Mouse (Mus musculus): Measurements from ENCODE around the gene Mier2.

The Mier2 gene

DNA sequence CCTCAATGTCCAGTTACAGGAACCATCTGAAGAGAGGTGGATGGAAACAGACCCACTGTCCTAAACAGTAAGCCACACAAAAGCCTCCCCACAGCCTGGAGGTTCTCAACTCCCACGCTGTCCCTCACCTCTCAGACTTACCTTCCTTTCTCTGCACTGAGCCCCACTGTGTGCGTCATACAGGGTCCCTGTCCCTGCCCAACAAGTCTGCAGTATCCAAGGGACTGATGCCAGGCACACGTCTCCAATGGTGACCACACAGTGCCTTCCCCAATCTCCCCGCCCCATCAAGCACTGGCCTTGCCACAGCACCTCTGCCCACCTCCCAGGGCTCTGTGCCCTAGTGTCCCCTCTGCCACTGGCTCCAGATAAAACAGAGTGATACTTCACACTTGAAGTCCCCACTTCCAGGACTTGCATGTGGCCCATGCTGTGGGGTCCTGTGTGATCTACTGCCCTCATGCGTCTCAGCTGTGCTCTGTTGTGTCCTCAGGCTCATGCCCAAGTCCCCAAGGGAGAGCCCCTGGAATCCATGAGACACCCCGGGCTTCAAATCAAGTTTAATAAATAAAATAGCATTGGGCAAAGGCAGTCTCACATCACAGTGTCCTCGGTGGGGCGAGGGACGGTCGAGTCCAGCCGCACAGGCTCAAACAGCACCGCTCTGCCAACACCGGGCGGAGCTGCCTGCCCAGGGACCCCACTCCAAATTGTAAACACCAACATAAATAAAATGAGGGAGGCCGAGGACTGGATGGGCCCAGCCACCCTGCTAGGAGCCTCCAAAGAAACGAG lies 15.1 kb downstream of the Mier2 start:
- DNase-seq (ENCODE audit: low spot score), result no peak

DNA sequence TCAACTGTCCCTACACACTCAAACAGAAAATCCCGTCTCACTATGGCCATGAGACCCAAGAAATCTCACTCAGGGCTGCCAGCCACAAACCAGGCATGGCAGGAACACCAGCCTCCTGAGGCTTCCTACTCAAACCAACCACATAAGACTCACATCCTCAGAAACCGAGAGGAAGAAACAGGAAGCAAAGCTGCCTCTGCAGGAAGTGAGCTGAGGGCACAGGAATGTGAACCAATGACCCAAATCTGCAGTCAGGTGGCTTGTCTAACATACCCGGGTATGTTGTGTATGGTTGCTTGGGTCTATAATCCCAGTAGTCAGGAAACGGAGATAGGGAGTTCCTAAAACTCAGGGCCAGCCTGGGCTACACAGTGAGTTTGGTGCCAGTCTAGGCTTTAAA lies 16.1 kb downstream of the Mier2 start:
- no peak for DNase-seq (ENCODE audit: low spot score)

DNA sequence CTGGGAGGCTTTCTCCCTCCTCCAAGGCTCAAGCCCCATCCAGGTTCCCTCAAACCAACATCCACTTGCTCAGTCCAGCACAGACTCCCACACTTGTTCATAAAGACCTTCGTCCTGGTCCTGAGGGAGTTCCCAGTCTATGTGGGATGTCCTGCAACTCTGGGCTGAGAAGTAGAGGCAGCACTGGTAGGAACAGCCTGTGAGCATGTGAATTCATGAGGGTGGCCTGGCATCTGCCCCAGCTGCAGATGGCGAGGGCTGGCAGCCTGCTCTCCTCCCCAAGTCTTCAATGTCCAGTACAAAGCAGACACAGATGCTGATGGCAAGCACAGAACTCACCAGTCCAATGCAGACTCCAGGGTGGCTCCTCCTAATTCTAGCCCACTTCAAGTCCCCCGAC lies 16.7 kb downstream of the Mier2 start:
- DNase-seq (ENCODE audit: low spot score), result no peak

DNA sequence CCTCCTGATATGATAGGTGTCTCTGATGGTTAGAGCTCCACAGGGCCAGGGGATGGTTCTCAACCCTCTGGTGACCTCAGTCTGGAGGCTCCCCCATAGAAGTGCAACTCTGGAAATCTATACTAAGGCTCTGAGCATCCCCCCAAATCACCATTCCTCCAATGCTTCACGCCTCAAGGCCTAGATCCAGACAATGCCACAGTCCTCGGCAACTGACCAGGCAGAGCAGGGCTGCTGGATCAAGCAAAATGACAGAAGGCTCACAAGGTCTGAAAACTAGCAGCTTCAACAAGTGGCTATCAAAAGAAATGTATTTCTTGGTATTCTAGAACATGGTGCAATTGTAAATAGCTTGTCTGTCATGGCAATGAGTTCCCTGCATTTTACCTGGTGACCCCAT lies 17.2 kb downstream of the Mier2 start:
- DNase-seq (ENCODE audit: low spot score), result no peak

DNA sequence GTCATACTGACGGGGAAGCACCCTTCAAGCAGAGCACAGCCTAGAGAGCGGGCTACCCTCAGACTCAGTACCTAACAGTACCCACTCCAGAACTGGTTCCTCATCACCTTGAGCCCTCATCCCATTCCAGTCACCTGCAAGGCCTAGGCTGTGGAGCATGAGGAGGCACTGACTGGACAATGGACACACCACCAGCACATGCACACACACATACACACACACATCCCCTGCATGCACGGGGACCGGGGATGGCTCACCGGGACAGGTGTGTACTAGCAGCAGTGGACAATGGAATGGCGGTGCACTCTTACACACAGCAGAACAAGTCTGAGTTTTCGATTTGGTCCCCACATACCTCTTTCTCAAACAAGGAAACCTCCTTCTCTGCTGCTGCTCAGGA lies 17.7 kb downstream of the Mier2 start:
- DNase-seq (ENCODE audit: low spot score), result no peak

DNA sequence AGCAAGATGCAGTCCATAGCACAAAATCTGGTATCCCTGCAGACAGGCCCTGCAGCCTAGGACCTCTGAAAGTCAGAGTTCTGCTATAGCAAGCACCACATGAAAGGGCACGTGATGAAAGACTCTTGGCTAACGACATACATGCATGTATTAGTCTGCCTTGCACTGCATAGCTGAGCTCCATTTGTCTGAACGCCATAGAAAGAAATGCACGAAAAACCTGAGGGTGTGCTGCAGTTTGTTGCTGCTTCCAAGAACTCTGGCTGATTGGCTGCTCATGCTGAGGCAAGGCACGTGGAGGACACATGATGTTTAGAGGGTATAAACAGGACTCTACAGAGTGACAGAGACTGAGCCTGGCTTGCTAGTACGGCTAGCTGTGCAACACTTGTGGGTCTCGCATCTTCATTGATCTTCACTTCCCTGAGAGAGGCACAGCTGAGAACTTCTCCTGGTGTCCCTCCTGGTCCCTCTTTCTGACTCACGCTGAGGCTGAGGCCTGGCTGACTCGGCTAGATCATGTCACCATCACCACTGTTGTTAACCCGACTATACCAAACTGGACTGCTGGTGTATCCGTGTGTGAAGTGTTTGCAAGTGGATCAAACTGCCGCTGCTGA lies 18.4 kb downstream of the Mier2 start:
- no peak for DNase-seq (ENCODE audit: low spot score)

DNA sequence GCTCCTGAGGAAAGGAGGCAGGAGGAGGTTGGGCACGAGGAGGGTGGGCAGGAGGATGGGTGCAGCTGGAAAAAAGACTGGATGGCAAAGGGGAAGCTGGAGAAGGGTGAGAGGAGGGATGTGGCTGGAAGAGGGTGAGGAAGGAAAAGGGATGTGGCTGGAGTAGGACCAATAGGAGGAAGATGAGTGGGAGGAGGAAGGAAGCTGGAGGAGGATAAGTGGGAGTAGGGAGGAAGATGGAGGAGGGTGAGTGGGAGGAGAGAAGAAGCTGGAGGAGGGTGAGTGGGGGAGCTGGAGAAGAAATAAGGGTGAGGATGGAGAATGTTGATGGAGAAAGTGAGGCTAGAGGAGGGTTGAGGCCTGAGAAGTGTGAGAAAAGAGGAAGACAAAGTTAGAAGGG lies 19.6 kb downstream of the Mier2 start:
- DNase-seq (ENCODE audit: low spot score), result no peak

DNA sequence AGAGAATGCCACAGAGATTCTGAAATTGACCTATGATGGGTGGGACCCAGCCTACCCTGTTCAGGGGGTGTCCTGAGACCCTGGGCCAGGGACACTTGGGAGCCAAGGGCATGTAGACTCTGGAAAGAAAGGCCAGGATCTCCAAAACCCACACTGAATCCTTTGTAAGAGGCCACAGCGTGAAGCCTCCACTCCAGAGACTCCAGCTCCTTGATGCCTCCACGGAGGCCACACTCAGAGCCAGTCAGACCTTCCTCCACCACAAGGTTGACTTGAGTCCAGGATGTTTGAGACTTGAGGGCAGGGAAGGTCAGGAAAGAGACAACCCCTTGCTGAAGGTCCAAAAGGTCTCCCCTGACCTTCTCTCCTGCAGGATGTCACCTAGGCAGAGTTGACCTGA lies 20.6 kb downstream of the Mier2 start:
- DNase-seq (ENCODE audit: low spot score), result no peak

DNA sequence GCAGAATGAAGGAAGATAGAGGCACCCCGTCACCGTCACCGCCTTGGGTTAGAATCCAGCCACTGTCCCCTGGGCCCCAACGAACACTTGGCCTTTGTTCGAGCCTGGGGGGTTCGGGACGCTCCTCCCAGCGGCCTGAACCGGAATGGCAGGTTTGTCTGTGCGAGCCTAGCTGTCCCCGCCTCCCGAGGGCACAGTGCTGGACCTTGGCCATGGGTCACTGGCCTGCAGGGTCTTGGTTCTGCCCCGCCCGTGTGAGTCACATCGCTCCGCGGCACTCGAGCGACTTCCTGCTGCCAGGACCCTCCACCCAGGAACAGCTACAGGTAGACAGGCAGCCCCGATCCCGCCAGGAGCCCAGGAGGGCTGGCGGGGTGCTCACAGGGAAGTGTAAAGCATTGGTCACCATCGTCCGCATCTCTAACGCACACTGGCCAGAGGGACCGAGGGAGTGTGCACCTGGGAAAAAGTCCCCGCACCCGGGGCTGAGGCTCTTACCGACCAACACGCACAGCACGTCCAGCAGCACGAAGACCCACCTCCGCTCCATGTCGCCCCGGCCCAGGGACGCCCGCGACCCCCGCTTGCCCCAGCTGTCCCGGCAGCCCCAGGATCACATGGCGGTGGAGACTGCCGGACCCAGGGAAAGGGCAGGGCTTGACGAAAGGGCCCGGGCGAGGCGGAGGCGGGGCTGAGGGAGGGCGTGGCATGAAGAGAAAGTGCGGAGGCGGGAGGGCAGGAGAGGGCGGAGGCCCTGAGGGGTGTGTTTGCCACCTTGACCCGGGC lies 21.7 kb downstream of the Mier2 start, which contains the start of gene Plpp2:
Gene Plpp2, minus strand, starts transcription at position 671 of the 786 bp plus-strand sequence.
- DNase-seq (ENCODE audit: low spot score), result peak; percentile 58

DNA sequence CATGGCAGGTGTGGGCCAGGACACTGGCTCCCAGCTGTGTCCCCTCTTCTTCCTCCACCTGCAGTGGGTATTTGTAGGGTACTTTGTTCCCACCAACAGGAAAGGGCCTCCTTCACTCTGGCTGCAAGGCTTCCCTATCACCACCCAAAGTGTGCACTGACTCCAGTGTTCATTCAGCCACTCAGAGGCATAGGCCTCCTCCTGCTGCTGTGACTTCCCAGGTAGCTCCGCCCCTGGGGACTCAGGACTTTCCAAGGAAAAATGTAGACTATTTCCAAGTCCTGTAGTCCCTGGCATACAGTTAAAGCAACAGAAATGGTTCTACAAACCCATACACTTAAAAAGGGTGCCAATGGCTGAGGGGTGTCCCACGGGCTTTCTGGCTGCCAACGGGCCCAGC lies 22.3 kb downstream of the Mier2 start:
- peak; percentile 7 for DNase-seq (ENCODE audit: low spot score)

DNA sequence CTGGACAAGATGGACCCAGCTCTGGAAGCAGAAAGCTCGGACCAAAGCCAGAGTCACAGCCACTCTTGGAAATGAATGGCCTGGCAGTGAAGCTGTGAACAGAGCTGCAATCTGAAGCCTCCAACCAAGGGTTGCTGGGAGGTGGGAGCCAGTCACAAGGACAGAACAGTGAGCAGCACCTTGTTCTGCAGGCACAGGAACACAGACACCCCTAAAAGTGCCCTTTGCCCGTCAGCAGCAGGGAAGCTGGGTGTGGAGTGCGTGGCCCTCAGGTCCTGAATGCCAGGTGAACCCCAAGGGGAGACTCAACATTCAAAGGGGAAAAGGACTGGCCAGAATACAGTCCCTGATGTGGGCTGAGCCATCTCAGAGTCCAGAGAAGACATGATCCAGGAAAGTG lies 23.4 kb downstream of the Mier2 start:
- no peak for DNase-seq (ENCODE audit: low spot score)

DNA sequence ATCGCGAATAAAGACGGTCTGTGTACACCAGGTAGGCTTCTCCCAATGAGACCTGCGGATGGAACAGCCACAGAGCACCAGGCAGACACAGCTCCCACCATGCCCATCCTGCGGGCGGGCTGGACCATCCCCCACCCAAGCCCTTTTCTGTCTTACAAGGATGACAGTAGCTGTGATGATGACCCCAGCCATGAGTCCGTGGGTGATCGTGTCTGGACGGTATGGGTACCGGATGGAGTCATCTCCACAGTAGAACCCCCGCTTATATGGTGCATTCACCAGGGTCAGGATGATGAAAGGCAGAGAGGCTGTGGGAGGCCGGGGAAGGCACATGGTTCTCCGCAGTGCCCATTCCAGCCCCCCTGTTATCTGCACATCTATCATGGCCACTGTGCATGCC lies 24.3 kb downstream of the Mier2 start:
- DNase-seq (ENCODE audit: low spot score), result no peak

DNA sequence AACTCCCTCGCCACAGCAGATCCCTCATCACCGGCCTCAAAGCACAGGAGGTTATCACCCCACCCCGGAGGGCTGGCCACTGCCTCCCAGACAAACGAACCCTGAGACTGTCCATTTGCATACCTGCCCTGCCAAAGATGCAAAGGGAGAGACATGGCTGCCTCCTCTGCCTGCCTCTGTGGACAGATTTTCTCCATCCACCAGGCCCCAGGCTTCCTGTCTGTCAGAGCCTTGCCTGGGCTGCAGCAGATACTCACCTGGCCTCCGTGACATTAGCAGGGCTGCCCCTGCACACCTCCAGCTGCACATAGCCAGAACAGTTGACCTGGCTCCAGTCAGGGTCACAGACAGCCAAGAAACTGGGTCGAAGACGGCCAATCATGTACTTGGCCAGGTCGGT lies 24.8 kb downstream of the Mier2 start:
- DNase-seq (ENCODE audit: low spot score), result no peak

DNA sequence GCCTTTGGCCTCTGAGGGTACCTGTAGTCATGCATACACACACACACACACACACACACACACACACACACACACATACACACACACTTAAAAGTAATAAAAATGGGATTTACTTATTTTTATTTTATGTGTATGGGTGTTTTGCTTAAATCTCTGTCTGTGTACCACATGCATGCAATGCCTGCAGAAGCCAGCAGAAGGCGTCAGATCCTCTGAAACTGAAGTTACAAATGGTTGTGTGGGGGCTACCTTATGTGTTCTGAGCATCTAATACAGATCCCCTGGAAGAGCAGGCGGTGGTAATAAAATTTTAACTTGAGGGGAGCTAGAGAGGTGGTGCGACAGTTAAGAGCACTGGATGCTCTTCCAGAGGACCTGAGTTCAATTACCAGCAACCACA lies 26.9 kb downstream of the Mier2 start:
- no peak for DNase-seq (ENCODE audit: low spot score)

DNA sequence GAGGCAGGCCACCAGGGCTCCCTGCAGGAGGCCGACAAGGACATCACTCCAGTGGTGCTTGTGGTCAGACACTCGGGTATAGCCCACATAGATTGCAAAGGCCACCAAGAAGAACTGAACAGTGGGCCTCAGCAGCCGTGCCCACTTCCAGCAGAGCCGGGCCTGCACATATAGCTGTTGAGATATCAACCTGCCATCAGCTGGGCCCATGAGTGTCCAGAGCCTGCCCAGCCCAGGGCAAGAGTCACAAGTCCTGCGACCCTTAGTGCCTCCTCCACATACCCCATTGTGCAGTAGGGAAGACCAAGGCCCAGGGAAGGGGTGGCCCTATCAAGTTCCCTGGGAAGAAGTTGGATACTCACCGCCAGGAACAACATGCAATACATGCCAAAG lies 27.6 kb downstream of the Mier2 start:
- peak; percentile 59 for DNase-seq (ENCODE audit: low spot score)

DNA sequence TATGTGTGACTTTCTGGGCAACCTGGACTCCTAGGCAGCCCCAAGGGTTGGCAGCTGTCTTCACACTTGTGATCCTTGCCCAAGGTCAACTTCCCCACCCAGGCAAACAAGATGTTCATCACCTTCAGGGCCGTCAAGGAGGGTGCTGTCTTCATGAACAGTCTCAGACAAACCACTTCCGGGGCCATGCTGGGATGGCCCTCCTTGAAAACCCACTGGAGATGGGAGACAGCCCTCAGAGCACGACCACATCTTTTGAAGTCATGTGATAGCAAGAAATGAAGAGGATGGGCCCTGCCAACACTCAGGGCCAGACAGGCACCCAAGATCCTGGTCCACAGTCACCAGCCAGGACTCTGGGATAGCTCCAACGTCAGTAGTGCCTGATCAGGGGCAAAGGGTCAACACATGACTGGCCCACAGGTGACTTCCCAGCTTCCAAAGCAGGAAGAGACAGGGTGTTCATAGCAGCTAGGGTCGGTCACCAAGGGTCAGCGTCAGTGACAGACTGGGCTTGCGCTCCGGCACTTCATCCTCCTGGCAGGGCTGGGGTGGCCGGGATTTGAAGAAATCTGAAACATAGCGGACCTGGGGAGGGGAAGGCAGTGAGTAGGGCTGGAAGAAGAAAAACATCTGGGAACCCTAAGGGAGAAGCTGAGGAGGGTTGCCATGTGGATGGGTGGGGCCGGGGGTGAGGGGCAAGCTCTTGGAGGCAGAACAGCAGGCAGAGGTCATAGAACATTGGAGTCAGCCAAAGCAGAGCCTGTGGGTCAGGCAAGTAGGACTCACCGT lies 28.1 kb downstream of the Mier2 start:
- no peak for DNase-seq (ENCODE audit: low spot score)

DNA sequence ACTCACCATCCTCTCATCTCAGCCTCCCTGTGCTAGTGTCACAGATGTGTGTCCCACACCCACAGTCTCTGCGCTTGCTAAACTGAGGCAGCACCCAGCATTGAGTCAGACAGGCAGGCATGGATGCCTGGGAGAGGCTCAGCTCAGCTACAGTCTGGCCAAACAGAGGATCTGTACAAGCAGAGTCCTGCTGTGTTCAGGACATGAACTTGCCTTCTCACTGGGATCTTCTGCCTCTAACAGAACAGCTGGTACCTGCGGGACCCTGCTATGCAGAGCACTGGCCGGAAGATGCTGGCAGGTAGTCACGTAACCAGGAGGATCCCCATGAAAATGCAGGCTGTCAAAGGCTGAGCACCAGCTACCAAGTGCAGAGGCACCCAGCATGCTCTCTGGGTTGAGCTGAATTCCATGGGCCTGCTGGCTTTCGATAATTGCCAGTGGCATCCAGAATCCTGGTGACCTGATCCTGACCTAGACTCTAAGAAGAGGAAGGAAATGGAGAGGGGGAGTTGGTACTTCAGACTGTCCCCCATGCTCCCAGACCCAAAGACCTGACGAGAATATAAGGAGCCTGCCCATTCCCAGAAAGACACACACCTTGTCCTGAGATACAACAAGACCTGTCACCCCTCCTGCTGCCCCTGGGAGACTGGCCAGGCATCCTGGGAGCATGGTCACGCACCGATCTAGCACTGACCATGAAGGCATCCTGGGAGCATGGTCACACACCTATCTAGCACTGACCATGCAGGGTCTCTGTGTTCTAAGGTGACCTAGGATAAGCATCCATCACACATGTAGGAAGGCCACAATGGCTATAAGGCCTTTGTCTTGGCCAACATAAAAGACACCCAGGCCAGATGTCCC lies 29.3 kb downstream of the Mier2 start:
- DNase-seq (ENCODE audit: low spot score), result no peak

DNA sequence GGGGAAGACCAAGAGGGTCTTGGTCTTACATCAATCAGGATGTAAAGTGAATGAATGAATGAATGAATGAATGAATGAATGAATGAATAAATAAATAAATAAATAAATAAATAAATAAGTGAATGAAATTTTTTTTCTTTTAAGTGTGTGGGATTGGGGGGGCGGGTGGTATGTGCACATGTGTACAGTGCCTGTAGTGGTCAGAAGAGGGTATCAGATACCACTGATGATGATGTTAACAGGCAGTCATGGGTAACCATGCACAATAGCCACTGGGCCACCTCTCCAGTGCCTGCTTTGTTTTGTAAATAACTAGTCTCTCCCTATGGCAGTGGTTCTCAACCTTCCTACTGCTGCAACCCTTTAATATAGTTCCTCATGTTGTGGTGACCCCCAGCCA lies 30.6 kb downstream of the Mier2 start:
- DNase-seq (ENCODE audit: low spot score), result no peak

DNA sequence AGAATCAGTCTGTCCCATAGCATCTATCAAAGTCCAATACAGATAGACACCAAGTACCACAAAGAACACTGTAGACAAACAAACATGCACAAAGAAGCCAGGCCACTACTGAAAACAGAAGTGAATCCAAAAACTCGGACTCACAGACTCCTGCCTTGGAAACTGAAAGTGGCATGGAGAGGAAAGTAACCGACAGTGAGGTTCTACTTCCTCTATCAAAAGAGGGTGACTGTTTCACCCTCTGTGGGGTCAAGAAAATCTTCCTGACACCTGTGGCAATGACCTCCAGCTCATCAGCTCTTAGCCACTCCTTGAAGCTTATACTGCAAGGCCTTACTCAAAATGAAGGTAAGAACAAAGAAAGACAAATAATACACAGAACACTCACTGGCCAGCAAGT lies 48.3 kb downstream of the Mier2 start:
- no peak for DNase-seq (ENCODE audit: low spot score)

DNA sequence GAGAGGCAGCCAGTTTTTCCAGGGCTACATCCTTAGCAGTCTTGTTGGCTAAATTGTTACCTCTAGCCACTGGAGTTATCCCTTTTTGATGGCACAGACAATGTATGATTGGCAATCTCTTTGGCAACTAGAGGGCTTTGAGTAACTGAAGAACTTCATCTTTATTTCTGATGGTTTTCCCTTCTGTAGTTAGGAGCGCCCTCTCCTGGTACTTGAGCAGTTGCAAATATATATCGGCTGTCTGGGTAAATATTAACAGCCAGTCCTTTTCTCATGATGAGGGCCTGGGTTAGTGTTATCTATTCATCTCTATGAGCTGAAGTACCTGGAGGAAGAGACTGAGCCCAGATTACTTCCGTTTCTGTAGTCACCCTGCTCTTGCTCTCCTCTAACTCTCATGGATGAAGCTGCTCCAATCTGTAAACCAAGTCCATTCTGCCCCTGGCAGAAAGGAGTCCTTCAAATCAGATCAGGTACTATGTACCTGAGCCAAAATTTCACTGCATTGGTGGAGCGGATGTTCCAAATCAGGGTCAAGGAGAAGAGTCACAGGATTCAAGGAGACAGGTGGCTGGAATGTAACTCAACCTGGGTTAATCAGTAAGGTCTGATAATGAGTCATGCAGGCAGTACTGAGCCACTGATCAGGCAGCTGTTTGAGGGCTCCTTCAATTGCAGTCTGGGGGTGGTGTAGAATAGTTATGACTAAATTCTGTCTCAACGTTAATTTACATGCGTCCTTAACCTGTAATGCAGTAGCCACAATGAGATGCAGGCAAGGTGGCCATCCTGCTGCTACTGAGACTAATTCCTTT lies 52.0 kb downstream of the Mier2 start:
- DNase-seq (ENCODE audit: low spot score), result no peak
